Comparison of ENCODE assay signal across 16 mouse cellular contexts in the genomic region with DNA sequence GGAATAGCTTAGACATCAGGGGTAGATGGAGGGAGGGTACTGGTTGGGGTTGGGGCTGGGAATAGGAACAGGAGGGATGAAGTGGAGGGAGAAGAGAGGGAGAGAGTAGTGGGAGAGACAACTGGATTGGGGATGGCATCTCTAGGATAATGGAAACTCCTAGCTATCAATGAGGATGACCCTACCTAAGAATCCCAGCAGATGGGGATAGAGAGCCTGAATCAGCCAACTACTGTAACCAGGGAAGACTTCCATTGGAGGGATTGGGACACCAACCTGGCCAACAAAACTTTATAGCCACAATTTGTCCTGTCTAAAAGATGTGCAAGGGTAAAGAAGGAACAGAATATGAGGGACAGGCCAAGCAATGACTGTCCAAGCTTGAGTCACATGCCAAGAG. TPM values are rescaled to one million over a fixed set of nuclear protein-coding genes. Genes with fewer than 3 reads are reported as not detected.
DNase-seq lines count a peak whose midpoint lies in the region; ATAC-seq and TF ChIP-seq lines count a peak whose summit lies in the region.
"Had no signal": no experiment of that assay in that cellular context is flagged by ENCODE, and none has a peak within 500 bp of the region (broad histone marks: within the 10 kb centered on the region; RNA-seq: fewer than 3 reads in every experiment).

No protein-coding gene starts in this region.

- DNase-seq in heart, postnatal 4 days: peak; percentile 9
- DNase-seq in heart, embryonic 10.5 days (ENCODE audit: low spot score): no peak
- no peak for DNase-seq in lung, postnatal 0 days (ENCODE audit: low spot score)
- DNase-seq in lung, postnatal 25 days (ENCODE audit: low spot score): no peak
- DNase-seq in Patski (ENCODE audit: low read depth, low spot score): no peak
- DNase-seq: adrenal gland, postnatal 36 days; cerebellum, adult 2 months; forebrain, postnatal 0 days; kidney, adult 18-20 months had no signal

- TF ChIP-seq POLR2A in cortical plate, adult 2 months (IDR thresholded peaks at IDR 0.05; ENCODE audit: extremely low read depth, insufficient read depth, low read length): no peak

- H3K36me3 ChIP-seq in heart, embryonic 10.5 days: no peaks in the 10 kb centered on the region
- no peaks in the 10 kb centered on the region for H3K36me3 ChIP-seq in lung, postnatal 0 days (ENCODE audit: insufficient read depth, low read length)
- H3K36me3 ChIP-seq in forebrain, embryonic 13.5 days (ENCODE audit: poor library complexity, severe bottlenecking): no peaks in the 10 kb centered on the region
- H3K36me3 ChIP-seq: embryonic facial prominence, embryonic 15.5 days; hindbrain, embryonic 10.5 days; liver, embryonic 12.5 days had no signal

- H3K27me3 ChIP-seq in heart, embryonic 10.5 days (ENCODE audit: insufficient read depth, poor library complexity, severe bottlenecking): no peaks in the 10 kb centered on the region
- H3K27me3 ChIP-seq in lung, postnatal 0 days (replicated peaks; ENCODE audit: insufficient read depth, low read length): no peaks in the 10 kb centered on the region
- H3K27me3 ChIP-seq in Patski: peaks cover 13% of the 10 kb centered on the region
- no peaks in the 10 kb centered on the region for H3K27me3 ChIP-seq in forebrain, embryonic 13.5 days
- H3K27me3 ChIP-seq: embryonic facial prominence, embryonic 15.5 days; liver, embryonic 12.5 days had no signal

- in situ Hi-C loops in Patski (cut with MboI; ENCODE audit: low pct_unique_long_range_greater_than_20kb): no loop called here

- no peak for ATAC-seq in lung, postnatal 0 days
- no peak for ATAC-seq in Patski
- ATAC-seq in forebrain, embryonic 13.5 days: no peak
- ATAC-seq: forebrain, postnatal 0 days; liver, embryonic 12.5 days had no signal

- H3K27ac ChIP-seq in heart, embryonic 10.5 days: no peak overlapping the region
- H3K27ac ChIP-seq in lung, postnatal 0 days (ENCODE audit: low read length): no peak overlapping the region
- no peak overlapping the region for H3K27ac ChIP-seq in cortical plate, adult 2 months (ENCODE audit: insufficient read depth, low read length)
- no peak overlapping the region for H3K27ac ChIP-seq in forebrain, embryonic 13.5 days
- H3K27ac ChIP-seq: embryonic facial prominence, embryonic 15.5 days; hindbrain, embryonic 10.5 days; liver, embryonic 12.5 days had no signal

- POLR2A ChIA-PET in Patski (lab: Charles Lee): no interaction called here

- no peak for TF ChIP-seq EP300 in lung, postnatal 0 days (IDR thresholded peaks at IDR 0.05)

- H3K9me3 ChIP-seq in heart, embryonic 10.5 days: no peaks in the 10 kb centered on the region
- H3K9me3 ChIP-seq in lung, postnatal 0 days (ENCODE audit: low read length): no peaks in the 10 kb centered on the region
- no peaks in the 10 kb centered on the region for H3K9me3 ChIP-seq in forebrain, embryonic 13.5 days (replicated peaks)
- H3K9me3 ChIP-seq: embryonic facial prominence, embryonic 15.5 days; hindbrain, embryonic 10.5 days; liver, embryonic 12.5 days had no signal

- CTCF ChIA-PET in Patski (lab: Charles Lee): interaction anchor here (1.0 kb wide), 1 partner anchor 8 kb away, joined by 3 read pairs; no protein-coding TSS in a partner anchor

- no peak overlapping the region for H3K9ac ChIP-seq in lung, postnatal 0 days (replicated peaks; ENCODE audit: low read depth)
- H3K9ac ChIP-seq in forebrain, embryonic 13.5 days: no peak overlapping the region
- H3K9ac ChIP-seq: embryonic facial prominence, embryonic 15.5 days; forebrain, postnatal 0 days; liver, embryonic 12.5 days had no signal

- no peak overlapping the region for H3K4me3 ChIP-seq in heart, embryonic 10.5 days
- H3K4me3 ChIP-seq in lung, postnatal 0 days (ENCODE audit: low read depth, low read length): no peak overlapping the region
- H3K4me3 ChIP-seq in cortical plate, adult 2 months (ENCODE audit: insufficient read depth, low read length): no peak overlapping the region
- H3K4me3 ChIP-seq in forebrain, embryonic 13.5 days: no peak overlapping the region
- H3K4me3 ChIP-seq: embryonic facial prominence, embryonic 15.5 days; hindbrain, embryonic 10.5 days; liver, embryonic 12.5 days; myocyte had no signal

- peaks cover 3% of the 10 kb centered on the region; the same call in 1 of the 2 replicates for H3K4me1 ChIP-seq in heart, embryonic 10.5 days
- H3K4me1 ChIP-seq in lung, postnatal 0 days (ENCODE audit: insufficient read depth, low read depth, low read length): no peaks in the 10 kb centered on the region
- H3K4me1 ChIP-seq in cortical plate, adult 2 months (ENCODE audit: control insufficient read depth, insufficient read depth, low read length): no peaks in the 10 kb centered on the region
- no peaks in the 10 kb centered on the region for H3K4me1 ChIP-seq in forebrain, embryonic 13.5 days
- H3K4me1 ChIP-seq: embryonic facial prominence, embryonic 15.5 days; hindbrain, embryonic 10.5 days; liver, embryonic 12.5 days had no signal

- no peak overlapping the region for H3K4me2 ChIP-seq in lung, postnatal 0 days (replicated peaks; ENCODE audit: low read depth, low read length)
- H3K4me2 ChIP-seq in forebrain, embryonic 13.5 days: no peak overlapping the region
- H3K4me2 ChIP-seq: embryonic facial prominence, embryonic 15.5 days; liver, embryonic 12.5 days had no signal

- TF ChIP-seq CTCF in lung, postnatal 0 days (IDR thresholded peaks at IDR 0.05): peak; percentile 41
- peak; percentile 33 for TF ChIP-seq CTCF in Patski (IDR thresholded peaks at IDR 0.05)
- peak; percentile 19; the same call in 1 of the 2 replicates for TF ChIP-seq CTCF in cortical plate, adult 2 months (IDR thresholded peaks at IDR 0.05; ENCODE audit: extremely low read depth, insufficient read depth, low read length)

RNA-seq across cellular contexts. Expression of a gene that starts 3.7 kb away (rescaled TPM):
- 10 to 100 TPM; 18.7 to 21.9 TPM for total RNA-seq in heart, postnatal 4 days (2021)
- polyA plus RNA-seq in heart, embryonic 10.5 days (2016; fragmentation: Nextera tagmentation; extraction: Ambion mirVana): 2.7 and 3.2 TPM in 2 replicates
- polyA plus RNA-seq in lung, postnatal 0 days (2015; fragmentation: Nextera tagmentation; extraction: Ambion mirVana): 0.73 and 1.2 TPM in 2 replicates
- polyA plus RNA-seq in Patski (2021): 92.0 TPM
- 3.5 and 4.5 TPM in 2 replicates for polyA plus RNA-seq in cortical plate, adult 2 months (2012; rRNA removed)
- 2.5 and 5.0 TPM in 2 replicates for polyA plus RNA-seq in forebrain, embryonic 13.5 days (2015; fragmentation: Nextera tagmentation; extraction: Ambion mirVana)

RNA-seq across cellular contexts. Expression of a gene that starts 31.1 kb away (rescaled TPM):
- not detected for total RNA-seq in heart, postnatal 4 days (2021)
- not detected in 2 replicates for polyA plus RNA-seq in heart, embryonic 10.5 days (2016; fragmentation: Nextera tagmentation; extraction: Ambion mirVana)
- 0.06 TPM in 1 of 2 replicates, not detected in the other for polyA plus RNA-seq in lung, postnatal 0 days (2015; fragmentation: Nextera tagmentation; extraction: Ambion mirVana)
- 0.04 TPM for polyA plus RNA-seq in Patski (2021)
- 0.04 TPM in 1 of 2 replicates, not detected in the other for polyA plus RNA-seq in cortical plate, adult 2 months (2012; rRNA removed)
- polyA plus RNA-seq in forebrain, embryonic 13.5 days (2015; fragmentation: Nextera tagmentation; extraction: Ambion mirVana): not detected in 2 replicates
- total RNA-seq: adrenal gland, postnatal 36 days; left cerebral cortex, postnatal 10 days had no signal
- polyA plus RNA-seq: forebrain, postnatal 0 days; hindbrain, embryonic 10.5 days; myocyte had no signal

Comparison
In these comparisons a context has a peak if more than half of its experiments do, and no peak if none do; other contexts are left out.
1. RNA of a gene that starts 3.7 kb away (polyA plus RNA-seq): 92.0 TPM in Patski (single experiment); 3.5 to 4.5 TPM in cortical plate, adult 2 months, 2.7 to 3.2 TPM in heart, embryonic 10.5 days, 2.5 to 5.0 TPM in forebrain, embryonic 13.5 days and 0.73 to 1.2 TPM in lung, postnatal 0 days; every median in the first group is over 10 times any median in the second.
2. Peak in every context shown above with its lines, with median percentiles within 50 percentile points of each other: CTCF ChIP-seq.